Mouse (Mus musculus) forebrain, embryonic 15.5 days (tissue): ENCODE data around the gene Mrpl16. TPM values are rescaled to one million over a fixed set of nuclear protein-coding genes. Genes with fewer than 3 reads are reported as not detected.

Experiments
- ATAC-seq: fragments of 200-750 bp; cut with Nextera tagmentation; replicated peaks from 2 replicates; pipeline ENCODE4 v1.8.0; 2017; ENCODE audit warnings: mild to moderate bottlenecking, moderate TSS enrichment, moderate library complexity
- H3K27ac ChIP-seq: fragments of 300-500 bp; sonication (generic); replicated peaks from 2 replicates; pipeline ENCODE4 v1.5.1; 2015; ENCODE audit warnings: mild to moderate bottlenecking, inconsistent platforms
- H3K27me3 ChIP-seq: fragments of 300-500 bp; sonication (generic); 2 replicates; pipeline ENCODE4 v1.6.1; 2015; ENCODE audit warnings: inconsistent platforms
- H3K36me3 ChIP-seq: fragments of 300-500 bp; sonication (generic); 2 replicates; pipeline ENCODE4 v1.6.1; 2015; ENCODE audit warnings: mild to moderate bottlenecking, inconsistent platforms
- H3K4me1 ChIP-seq: fragments of 300-500 bp; sonication (generic); 2 replicates; pipeline ENCODE4 v1.6.1; 2015; ENCODE audit warnings: inconsistent platforms
- H3K4me2 ChIP-seq: fragments of 300-500 bp; sonication (generic); replicated peaks from 2 replicates; pipeline ENCODE4 v1.6.1; 2015; ENCODE audit warnings: mild to moderate bottlenecking, inconsistent platforms
- H3K4me3 ChIP-seq: fragments of 300-500 bp; sonication (generic); 2 replicates; pipeline ENCODE4 v1.5.1; 2015; ENCODE audit warnings: mild to moderate bottlenecking, inconsistent platforms
- H3K9ac ChIP-seq: fragments of 300-500 bp; sonication (generic); replicated peaks from 2 replicates; pipeline ENCODE4 v1.6.1; 2015; ENCODE audit warnings: mild to moderate bottlenecking, inconsistent platforms
- H3K9me3 ChIP-seq: fragments of 300-500 bp; sonication (generic); 2 replicates; pipeline ENCODE4 v1.6.1; 2016; ENCODE audit warnings: inconsistent platforms
- WGBS: fragments of 180-500 bp; shearing (Covaris S2); methylation state at CpG from one replicate; pipeline ENCODE4 v1.1.7; 2015; ENCODE audit warnings: mixed read lengths; 5-methylcytosine and 5-hydroxymethylcytosine counted together
- polyA plus RNA-seq: library from polyadenylated mRNA; unstranded; fragments of >200 nt; fragmentation: Nextera tagmentation; extraction: Ambion mirVana; gene quantifications from 2 replicates; pipeline ENCODE4 v1.2.1, GENCODE M21; 2015

The Mrpl16 gene
- polyA plus RNA-seq, 1 experiment from 2014 or later: 42.9 TPM

GRCm38 (mm10) chr19:11807822-11808221 is 37.6 kb downstream of the Mrpl16 start:
- H3K27ac ChIP-seq: no peak overlapping the region
- no peak overlapping the region for H3K4me3 ChIP-seq
- no peak overlapping the region for H3K9ac ChIP-seq
- H3K36me3 ChIP-seq: no peaks in the 10 kb centered on the region
- ATAC-seq: no peak
- 30% methylated on average over 6 of the region's 6 CpGs for WGBS
- no peak overlapping the region for H3K4me2 ChIP-seq
- no peaks in the 10 kb centered on the region for H3K4me1 ChIP-seq
- H3K27me3 ChIP-seq: no peaks in the 10 kb centered on the region
- H3K9me3 ChIP-seq: no peaks in the 10 kb centered on the region

DNA sequence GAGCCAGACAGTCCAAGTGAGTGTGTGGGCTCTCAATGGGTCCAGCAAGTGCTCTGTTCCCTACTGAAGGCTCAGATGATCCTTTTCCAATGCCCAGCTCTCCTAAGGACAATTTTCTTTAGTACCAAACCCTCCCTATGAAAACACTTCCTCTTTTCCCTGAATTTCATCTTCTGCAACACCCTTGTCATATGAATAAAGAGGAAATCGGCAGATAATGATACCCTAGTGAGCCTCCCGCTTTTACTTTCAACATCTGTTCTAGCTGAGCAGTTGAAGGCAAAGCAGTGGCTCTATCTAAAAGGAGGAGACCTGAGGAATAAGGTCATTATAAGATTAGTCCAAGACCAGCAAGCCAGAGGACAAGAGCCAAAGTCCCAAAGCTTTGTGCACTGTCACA is 38.3 kb downstream of the Mrpl16 start:
- Histone ChIP-seq H3K36me3 (no peaks in the 10 kb centered on the region), H3K27me3 (no peaks in the 10 kb centered on the region), H3K9ac (no peak overlapping the region), H3K4me2 (no peak overlapping the region), H3K27ac (no peak overlapping the region), H3K4me3 (no peak overlapping the region), H3K4me1 (no peaks in the 10 kb centered on the region), H3K9me3 (no peaks in the 10 kb centered on the region)
- 85% methylated on average over 2 of the region's 2 CpGs for WGBS
- ATAC-seq: no peak

GRCm38 (mm10) chr19:11810003-11810758 is 40.0 kb downstream of the Mrpl16 start:
- H3K36me3 ChIP-seq: no peaks in the 10 kb centered on the region
- H3K4me1 ChIP-seq: no peaks in the 10 kb centered on the region
- no peak overlapping the region for H3K4me2 ChIP-seq
- H3K9ac ChIP-seq: no peak overlapping the region
- no peak overlapping the region for H3K4me3 ChIP-seq
- WGBS: 86% methylated on average over 5 of the region's 5 CpGs
- no peak overlapping the region for H3K27ac ChIP-seq
- H3K9me3 ChIP-seq: no peaks in the 10 kb centered on the region
- no peak for ATAC-seq
- H3K27me3 ChIP-seq: peaks cover 3% of the 10 kb centered on the region; the same call in 1 of the 2 replicates

DNA sequence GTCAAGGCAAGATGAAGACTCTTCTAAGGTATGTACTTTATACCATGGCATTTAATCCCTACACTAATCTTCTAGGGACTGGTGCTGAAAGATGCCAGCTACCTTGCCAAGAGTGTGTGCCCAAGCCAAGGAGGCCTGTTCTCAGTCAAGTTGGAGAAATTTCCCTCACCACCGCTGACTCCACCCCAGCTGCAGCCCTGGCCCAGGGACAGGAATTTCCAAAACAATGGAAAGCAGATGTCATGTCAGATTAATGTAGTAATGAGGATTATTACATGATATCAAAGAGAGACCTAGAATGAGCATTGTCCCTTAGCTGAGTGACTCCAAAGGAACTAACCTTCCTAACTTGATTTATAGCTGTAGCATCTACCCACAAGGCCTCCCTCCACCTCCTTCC is 40.7 kb downstream of the Mrpl16 start:
- no peak overlapping the region for H3K4me2 ChIP-seq
- no peaks in the 10 kb centered on the region for H3K36me3 ChIP-seq
- H3K4me3 ChIP-seq: no peak overlapping the region
- H3K9me3 ChIP-seq: no peaks in the 10 kb centered on the region
- ATAC-seq: no peak
- H3K27ac ChIP-seq: no peak overlapping the region
- H3K4me1 ChIP-seq: no peaks in the 10 kb centered on the region
- no peak overlapping the region for H3K9ac ChIP-seq
- peaks cover 3% of the 10 kb centered on the region; the same call in 1 of the 2 replicates for H3K27me3 ChIP-seq
- WGBS: 88% methylated on average over 1 of the region's 1 CpGs

- H3K36me3 ChIP-seq: no peaks in the 10 kb centered on the region
- H3K27me3 ChIP-seq: peaks cover 3% of the 10 kb centered on the region
- H3K4me2 ChIP-seq: no peak overlapping the region
- no peaks in the 10 kb centered on the region for H3K9me3 ChIP-seq
- peak; percentile 93 for ATAC-seq
- H3K4me1 ChIP-seq: no peaks in the 10 kb centered on the region
- no peak overlapping the region for H3K9ac ChIP-seq
- H3K4me3 ChIP-seq: no peak overlapping the region
- WGBS: 33% methylated on average over 5 of the region's 5 CpGs
- no peak overlapping the region for H3K27ac ChIP-seq
Observed at GRCm38 (mm10) chr19:11811688-11812365, 41.6 kb downstream of the Mrpl16 start.

GRCm38 (mm10) chr19:11813136-11813535 is 42.9 kb downstream of the Mrpl16 start:
- peaks cover 10% of the 10 kb centered on the region for H3K27me3 ChIP-seq

DNA sequence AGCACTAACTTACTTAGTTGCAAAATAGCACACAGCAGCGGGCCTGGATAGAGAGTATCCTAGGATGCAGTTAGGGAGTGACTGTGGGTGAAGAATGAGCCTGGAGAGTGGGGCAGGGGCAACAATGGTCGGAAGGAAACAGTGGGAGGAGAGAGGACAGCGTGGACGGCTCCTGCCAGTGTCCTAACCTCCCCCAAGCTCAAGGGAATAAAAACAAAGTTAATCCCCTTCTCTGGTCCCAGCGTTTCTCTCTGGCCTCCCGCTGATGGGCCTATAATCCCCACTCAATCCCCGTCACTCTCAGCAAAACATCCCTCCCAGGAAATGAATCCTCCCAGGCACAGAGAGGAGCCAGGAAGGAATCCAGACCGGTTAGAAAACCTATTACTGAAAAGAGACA is 43.5 kb downstream of the Mrpl16 start:
- Histone ChIP-seq H3K4me2 (no peak overlapping the region), H3K27ac (no peak overlapping the region), H3K27me3 (peaks cover 15% of the 10 kb centered on the region), H3K4me3 (no peak overlapping the region), H3K9me3 (no peaks in the 10 kb centered on the region), H3K4me1 (peaks cover 6% of the 10 kb centered on the region), H3K36me3 (no peaks in the 10 kb centered on the region), H3K9ac (no peak overlapping the region)
- no peak for ATAC-seq
- 6% methylated on average over 8 of the region's 8 CpGs for WGBS

More at GRCm38 (mm10) chr19:11813136-11813535, 42.9 kb downstream of the Mrpl16 start:
- Histone ChIP-seq H3K9ac (no peak overlapping the region), H3K4me2 (no peak overlapping the region), H3K36me3 (no peaks in the 10 kb centered on the region), H3K9me3 (no peaks in the 10 kb centered on the region), H3K4me3 (no peak overlapping the region), H3K27ac (no peak overlapping the region), H3K4me1 (peaks cover 2% of the 10 kb centered on the region)
- no peak for ATAC-seq
- 58% methylated on average over 4 of the region's 4 CpGs for WGBS

DNA sequence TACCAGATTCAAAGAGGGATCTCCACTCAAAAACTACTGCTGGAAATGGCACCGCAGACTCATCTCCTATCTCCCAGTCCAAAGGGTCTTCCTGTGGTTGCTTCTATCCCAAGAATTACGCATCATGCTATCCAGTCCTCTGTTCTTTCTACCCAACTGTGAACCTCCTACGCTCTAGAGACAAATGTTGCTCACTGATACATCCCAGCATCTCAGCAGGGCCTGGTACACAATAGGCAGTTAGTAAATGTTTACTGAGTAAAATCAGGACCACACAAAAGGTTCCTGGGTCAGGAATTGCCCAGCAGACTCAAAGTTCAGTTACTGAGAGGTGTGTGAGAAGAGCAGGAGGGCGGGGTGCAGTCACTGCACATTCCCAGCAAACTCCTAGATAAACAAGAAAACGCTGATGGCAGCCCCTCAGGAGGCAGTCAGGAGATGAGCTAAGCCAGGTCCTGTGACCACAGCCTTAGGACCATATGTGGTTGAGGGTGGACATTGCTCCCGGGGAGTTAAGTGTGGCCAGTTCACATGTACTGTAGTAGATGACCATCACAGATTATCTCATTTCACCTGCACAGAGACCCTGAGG is 44.6 kb downstream of the Mrpl16 start:
- no peak overlapping the region for H3K27ac ChIP-seq
- WGBS: 89% methylated on average over 6 of the region's 6 CpGs
- no peak overlapping the region for H3K4me2 ChIP-seq
- no peaks in the 10 kb centered on the region for H3K36me3 ChIP-seq
- H3K27me3 ChIP-seq: peaks cover 25% of the 10 kb centered on the region
- no peak for ATAC-seq
- no peak overlapping the region for H3K4me3 ChIP-seq
- H3K9me3 ChIP-seq: no peaks in the 10 kb centered on the region
- H3K9ac ChIP-seq: no peak overlapping the region
- peaks cover 14% of the 10 kb centered on the region for H3K4me1 ChIP-seq

GRCm38 (mm10) chr19:11816706-11817105 is 46.5 kb downstream of the Mrpl16 start:
- Histone ChIP-seq H3K4me3 (no peak overlapping the region), H3K27me3 (peaks cover 30% of the 10 kb centered on the region), H3K27ac (no peak overlapping the region), H3K4me2 (no peak overlapping the region), H3K36me3 (no peaks in the 10 kb centered on the region), H3K4me1 (peaks cover 19% of the 10 kb centered on the region), H3K9ac (no peak overlapping the region), H3K9me3 (no peaks in the 10 kb centered on the region)
- ATAC-seq: no peak
- WGBS: 61% methylated on average over 6 of the region's 6 CpGs

GRCm38 (mm10) chr19:11817586-11817985 is 47.4 kb downstream of the Mrpl16 start:
- Histone ChIP-seq H3K27ac (no peak overlapping the region), H3K9me3 (no peaks in the 10 kb centered on the region), H3K4me3 (peak overlapping the region; percentile 77), H3K4me1 (peaks cover 19% of the 10 kb centered on the region), H3K4me2 (peak overlapping the region; percentile 98), H3K27me3 (peaks cover 30% of the 10 kb centered on the region), H3K36me3 (no peaks in the 10 kb centered on the region), H3K9ac (no peak overlapping the region)
- 12% methylated on average over 5 of the region's 5 CpGs for WGBS
- ATAC-seq: no peak

DNA sequence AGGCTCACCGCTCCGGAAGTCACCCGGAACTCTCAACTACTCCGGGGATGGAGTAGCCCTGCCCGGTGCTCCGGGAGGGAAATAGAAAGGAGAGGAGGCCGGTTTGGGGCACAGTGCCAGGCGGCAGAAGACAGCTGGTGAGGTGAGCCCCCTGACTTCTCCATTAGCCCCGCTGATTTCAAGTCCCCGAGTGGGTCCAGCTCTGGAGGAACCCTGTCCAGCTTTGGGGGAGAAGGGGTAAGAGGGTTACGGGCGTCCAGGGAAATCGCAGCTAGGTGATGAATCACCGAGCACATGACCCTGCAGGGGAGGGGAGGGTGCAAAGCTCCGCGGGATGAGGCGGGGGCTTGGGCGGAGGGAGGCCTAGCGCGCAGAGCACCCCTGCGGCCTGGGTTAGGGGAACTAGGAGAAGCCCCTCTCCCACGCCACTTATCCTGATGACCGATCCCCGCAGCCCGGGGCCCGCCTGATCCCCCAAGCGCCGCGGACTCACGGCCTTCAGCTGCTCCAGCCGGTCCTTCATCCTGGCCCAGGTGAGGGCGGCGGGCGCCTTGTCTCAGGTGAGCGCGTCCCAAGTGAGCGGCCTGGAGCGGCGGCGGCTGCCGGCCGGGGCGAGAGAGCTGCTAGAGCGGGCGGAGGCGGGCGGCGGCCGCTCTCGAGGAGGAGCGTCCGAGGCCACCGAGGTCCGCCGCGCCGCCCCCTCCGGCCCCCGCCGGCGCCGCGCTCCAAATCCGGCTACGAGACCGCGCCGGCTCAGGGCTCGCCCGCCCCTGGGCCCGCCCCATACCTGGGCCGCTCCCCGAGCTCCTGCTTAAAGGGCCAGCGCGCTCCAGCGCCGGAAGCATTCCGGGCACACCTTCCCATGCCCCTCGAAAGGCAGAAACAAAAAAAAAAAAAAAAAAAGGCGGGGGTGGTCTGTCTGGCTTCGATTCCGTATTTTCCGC is 48.3 kb downstream of the Mrpl16 start:
- Histone ChIP-seq H3K9me3 (no peaks in the 10 kb centered on the region), H3K4me1 (peaks cover 19% of the 10 kb centered on the region), H3K27ac (no peak overlapping the region), H3K4me2 (peak overlapping the region; percentile 98), H3K27me3 (peaks cover 30% of the 10 kb centered on the region), H3K9ac (peak overlapping the region; percentile 71), H3K36me3 (no peaks in the 10 kb centered on the region), H3K4me3 (peak overlapping the region; percentile 77)
- ATAC-seq: peak; percentile 78
- under 1% methylated on average over 71 of the region's 83 CpGs for WGBS
